Mouse (Mus musculus) embryonic facial prominence, embryonic 12.5 days (tissue): ENCODE measurements at regions not wholly inside any gene's neighbourhood (a gene's known extent, or its start where the extent isn't known, plus 50 kb on each side); places are given as distances from the start of the nearest gene placed in this dataset.

Source experiments
- ATAC-seq: fragments of 200-750 bp; cut with Nextera tagmentation; 2 replicates; pipeline ENCODE4 v1.8.0; 2017; ENCODE audit not compliant: insufficient number of reproducible peaks, insufficient read depth, low FRiP score, low TSS enrichment
- H3K27ac ChIP-seq: fragments of 300-500 bp; sonication (generic); 2 replicates; pipeline ENCODE4 v1.5.1; 2016; ENCODE audit warnings: mild to moderate bottlenecking
- H3K27me3 ChIP-seq: fragments of 300-500 bp; sonication (generic); 2 replicates; pipeline ENCODE4 v1.6.1; 2016; ENCODE audit warnings: mild to moderate bottlenecking, moderate library complexity
- H3K36me3 ChIP-seq: fragments of 300-500 bp; sonication (generic); 2 replicates; pipeline ENCODE4 v1.6.1; 2016; ENCODE audit warnings: mild to moderate bottlenecking
- H3K4me1 ChIP-seq: fragments of 300-500 bp; sonication (generic); 2 replicates; pipeline ENCODE4 v1.6.1; 2016
- H3K4me2 ChIP-seq: fragments of 300-500 bp; sonication (generic); replicated peaks from 2 replicates; pipeline ENCODE4 v1.6.1; 2016; ENCODE audit warnings: mild to moderate bottlenecking, moderate library complexity
- H3K4me3 ChIP-seq: fragments of 300-500 bp; sonication (generic); 2 replicates; pipeline ENCODE4 v1.5.1; 2016; ENCODE audit warnings: mild to moderate bottlenecking
- H3K9ac ChIP-seq: fragments of 300-500 bp; sonication (generic); 2 replicates; pipeline ENCODE4 v1.6.1; 2016; ENCODE audit warnings: mild to moderate bottlenecking, moderate library complexity
- H3K9me3 ChIP-seq: fragments of 300-500 bp; sonication (generic); 2 replicates; pipeline ENCODE4 v1.6.1; 2016; ENCODE audit warnings: mild to moderate bottlenecking, moderate library complexity
- WGBS: fragments of 180-500 bp; shearing (Covaris S2); methylation state at CpG from one replicate; pipeline ENCODE4 v1.1.7; 2016; 5-methylcytosine and 5-hydroxymethylcytosine counted together

- ATAC-seq: no peak
- Histone ChIP-seq H3K9ac (no peak overlapping the region), H3K9me3 (no peaks in the 10 kb centered on the region)
Measured at GRCm38 (mm10) chr15:67898959-67899403, 1398.3 kb upstream of the Lrrc6 start.

GRCm38 (mm10) chr15:67892066-67892465 is 1391.4 kb upstream of the Lrrc6 start:
- no peaks in the 10 kb centered on the region for H3K9me3 ChIP-seq
- no peak overlapping the region for H3K9ac ChIP-seq
- no peaks in the 10 kb centered on the region for H3K4me1 ChIP-seq
- no peaks in the 10 kb centered on the region for H3K27me3 ChIP-seq
- no peak overlapping the region for H3K4me3 ChIP-seq
- WGBS: 59% methylated on average over 3 of the region's 3 CpGs
- no peak overlapping the region for H3K4me2 ChIP-seq
- no peaks in the 10 kb centered on the region for H3K36me3 ChIP-seq
- H3K27ac ChIP-seq: no peak overlapping the region
- no peak for ATAC-seq

More at GRCm38 (mm10) chr15:67898959-67899403, 1398.3 kb upstream of the Lrrc6 start:
- 62% methylated on average over 3 of the region's 3 CpGs for WGBS
- H3K36me3 ChIP-seq: no peaks in the 10 kb centered on the region
- no peaks in the 10 kb centered on the region for H3K27me3 ChIP-seq
- no peak overlapping the region for H3K27ac ChIP-seq
- no peak overlapping the region for H3K4me3 ChIP-seq
- H3K4me2 ChIP-seq: no peak overlapping the region
- H3K4me1 ChIP-seq: no peaks in the 10 kb centered on the region

- H3K36me3 ChIP-seq: no peaks in the 10 kb centered on the region
- H3K9me3 ChIP-seq: no peaks in the 10 kb centered on the region
- no peak overlapping the region for H3K4me3 ChIP-seq
- WGBS: 82% methylated on average over 3 of the region's 3 CpGs
- no peak for ATAC-seq
- no peak overlapping the region for H3K27ac ChIP-seq
- no peak overlapping the region for H3K4me2 ChIP-seq
- no peaks in the 10 kb centered on the region for H3K27me3 ChIP-seq
- no peaks in the 10 kb centered on the region for H3K4me1 ChIP-seq
- H3K9ac ChIP-seq: no peak overlapping the region
Measured at GRCm38 (mm10) chr15:67890612-67891304, 1390.0 kb upstream of the Lrrc6 start.

- H3K36me3 ChIP-seq: no peaks in the 10 kb centered on the region
- H3K4me1 ChIP-seq: no peaks in the 10 kb centered on the region
- no peaks in the 10 kb centered on the region for H3K9me3 ChIP-seq
- no peak overlapping the region for H3K4me3 ChIP-seq
- no peak for ATAC-seq
- H3K4me2 ChIP-seq: no peak overlapping the region
- H3K27me3 ChIP-seq: no peaks in the 10 kb centered on the region
- H3K9ac ChIP-seq: no peak overlapping the region
- no peak overlapping the region for H3K27ac ChIP-seq
Measured at GRCm38 (mm10) chr15:67888548-67888947, 1387.8 kb upstream of the Lrrc6 start.

- Histone ChIP-seq H3K4me2 (no peak overlapping the region), H3K27me3 (no peaks in the 10 kb centered on the region), H3K4me3 (no peak overlapping the region), H3K36me3 (no peaks in the 10 kb centered on the region), H3K9ac (no peak overlapping the region), H3K9me3 (no peaks in the 10 kb centered on the region), H3K4me1 (no peaks in the 10 kb centered on the region), H3K27ac (no peak overlapping the region)
- no peak for ATAC-seq
- WGBS: 82% methylated on average over 1 of the region's 1 CpGs
Measured at GRCm38 (mm10) chr15:67855291-67855690, 1354.6 kb upstream of the Lrrc6 start.

- Histone ChIP-seq H3K27ac (no peak overlapping the region), H3K36me3 (no peaks in the 10 kb centered on the region), H3K4me3 (no peak overlapping the region), H3K27me3 (no peaks in the 10 kb centered on the region), H3K9ac (no peak overlapping the region), H3K4me1 (no peaks in the 10 kb centered on the region), H3K9me3 (no peaks in the 10 kb centered on the region), H3K4me2 (no peak overlapping the region)
- WGBS: 69% methylated on average over 3 of the region's 3 CpGs
- no peak for ATAC-seq
Measured at GRCm38 (mm10) chr15:67850118-67850517, 1349.4 kb upstream of the Lrrc6 start.

GRCm38 (mm10) chr15:67845707-67846106 is 1345.0 kb upstream of the Lrrc6 start:
- Histone ChIP-seq H3K27me3 (no peaks in the 10 kb centered on the region), H3K4me1 (no peaks in the 10 kb centered on the region), H3K4me2 (no peak overlapping the region), H3K4me3 (no peak overlapping the region), H3K27ac (no peak overlapping the region), H3K9me3 (no peaks in the 10 kb centered on the region), H3K36me3 (no peaks in the 10 kb centered on the region), H3K9ac (no peak overlapping the region)
- no peak for ATAC-seq
- 64% methylated on average over 2 of the region's 2 CpGs for WGBS

GRCm38 (mm10) chr15:67840671-67841070 is 1340.0 kb upstream of the Lrrc6 start:
- no peaks in the 10 kb centered on the region for H3K9me3 ChIP-seq
- H3K4me1 ChIP-seq: no peaks in the 10 kb centered on the region
- no peak overlapping the region for H3K4me3 ChIP-seq
- no peaks in the 10 kb centered on the region for H3K27me3 ChIP-seq
- 68% methylated on average over 3 of the region's 3 CpGs for WGBS
- no peak overlapping the region for H3K27ac ChIP-seq
- ATAC-seq: no peak
- no peak overlapping the region for H3K4me2 ChIP-seq
- no peaks in the 10 kb centered on the region for H3K36me3 ChIP-seq
- no peak overlapping the region for H3K9ac ChIP-seq

- ATAC-seq: no peak
- whole genome bisulfite sequencing: 78% methylated on average over 4 of the region's 4 CpGs
- H3K9ac ChIP-seq: no peak overlapping the region
Measured at GRCm38 (mm10) chr15:67825796-67826484, 1325.2 kb upstream of the Lrrc6 start.

GRCm38 (mm10) chr15:67823226-67823625 is 1322.5 kb upstream of the Lrrc6 start:
- H3K27ac ChIP-seq: no peak overlapping the region
- no peak overlapping the region for H3K4me3 ChIP-seq
- no peak overlapping the region for H3K4me2 ChIP-seq
- H3K9me3 ChIP-seq: no peaks in the 10 kb centered on the region
- H3K9ac ChIP-seq: no peak overlapping the region
- WGBS: 88% methylated on average over 3 of the region's 3 CpGs
- H3K27me3 ChIP-seq: no peaks in the 10 kb centered on the region
- H3K4me1 ChIP-seq: no peaks in the 10 kb centered on the region
- no peaks in the 10 kb centered on the region for H3K36me3 ChIP-seq
- no peak for ATAC-seq

More at GRCm38 (mm10) chr15:67825796-67826484, 1325.2 kb upstream of the Lrrc6 start:
- Histone ChIP-seq H3K36me3 (no peaks in the 10 kb centered on the region), H3K27ac (no peak overlapping the region), H3K9me3 (no peaks in the 10 kb centered on the region), H3K4me1 (no peaks in the 10 kb centered on the region), H3K27me3 (no peaks in the 10 kb centered on the region), H3K4me2 (no peak overlapping the region), H3K4me3 (no peak overlapping the region)

- no peak overlapping the region for H3K27ac ChIP-seq
- 69% methylated on average over 1 of the region's 1 CpGs for WGBS
- no peaks in the 10 kb centered on the region for H3K36me3 ChIP-seq
- H3K9ac ChIP-seq: no peak overlapping the region
- no peaks in the 10 kb centered on the region for H3K9me3 ChIP-seq
- ATAC-seq: no peak
- H3K4me1 ChIP-seq: no peaks in the 10 kb centered on the region
- no peak overlapping the region for H3K4me3 ChIP-seq
- no peaks in the 10 kb centered on the region for H3K27me3 ChIP-seq
- no peak overlapping the region for H3K4me2 ChIP-seq
Measured at GRCm38 (mm10) chr15:67799871-67800270, 1299.2 kb upstream of the Lrrc6 start.

- H3K9me3 ChIP-seq: no peaks in the 10 kb centered on the region
- 91% methylated on average over 2 of the region's 2 CpGs for WGBS
- ATAC-seq: no peak
Measured at GRCm38 (mm10) chr15:67795578-67795977, 1294.9 kb upstream of the Lrrc6 start.

More at GRCm38 (mm10) chr15:67795578-67795977, 1294.9 kb upstream of the Lrrc6 start:
- no peaks in the 10 kb centered on the region for H3K4me1 ChIP-seq
- H3K9ac ChIP-seq: no peak overlapping the region
- H3K36me3 ChIP-seq: no peaks in the 10 kb centered on the region
- H3K4me2 ChIP-seq: no peak overlapping the region
- no peak overlapping the region for H3K4me3 ChIP-seq
- H3K27ac ChIP-seq: no peak overlapping the region
- no peaks in the 10 kb centered on the region for H3K27me3 ChIP-seq
